Mouse (Mus musculus) c-Kit-positive CD71-negative TER-119-negative erythroid progenitor cells, embryonic 14.5 days (primary cell): Measurements from ENCODE around the gene Bmp3.

Source experiments
- DNase-seq: peaks from one replicate; pipeline ENCODE4 v3.0.0-alpha.2; 2013; ENCODE audit warnings: low read depth

Gene Bmp3

GRCm38 (mm10) chr5:98854264-98854626 is at the start of gene Bmp3:
Gene Bmp3 (plus strand): TSS chr5:98854415.
- DNase-seq, result no peak

- DNase-seq, result no peak
Observed at GRCm38 (mm10) chr5:98804761-98805160, 49.5 kb upstream of the Bmp3 start.

GRCm38 (mm10) chr5:98806492-98806891 is 47.7 kb upstream of the Bmp3 start:
- no peak for DNase-seq

GRCm38 (mm10) chr5:98807022-98807421 is 47.2 kb upstream of the Bmp3 start:
- DNase-seq, result no peak

DNA sequence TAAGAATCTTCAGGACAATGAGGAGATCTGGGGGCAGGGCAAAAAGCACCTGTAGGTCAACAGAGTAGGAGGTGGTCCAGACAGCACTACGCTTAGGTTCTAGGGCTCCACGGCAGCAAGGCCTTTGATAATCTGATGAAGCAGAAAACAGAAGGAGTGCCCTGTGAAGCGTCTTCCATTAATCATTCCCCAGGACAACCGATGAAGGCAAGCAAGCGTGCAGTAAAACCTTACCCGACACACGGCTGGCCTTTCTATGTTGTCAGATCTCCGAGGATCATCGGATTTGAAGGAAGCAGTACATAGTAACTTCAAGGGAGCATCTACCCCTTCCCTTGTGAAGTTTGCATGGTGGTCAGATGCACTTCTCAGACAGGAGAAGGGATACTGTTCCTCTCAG is 46.3 kb upstream of the Bmp3 start:
- DNase-seq, result no peak

DNA sequence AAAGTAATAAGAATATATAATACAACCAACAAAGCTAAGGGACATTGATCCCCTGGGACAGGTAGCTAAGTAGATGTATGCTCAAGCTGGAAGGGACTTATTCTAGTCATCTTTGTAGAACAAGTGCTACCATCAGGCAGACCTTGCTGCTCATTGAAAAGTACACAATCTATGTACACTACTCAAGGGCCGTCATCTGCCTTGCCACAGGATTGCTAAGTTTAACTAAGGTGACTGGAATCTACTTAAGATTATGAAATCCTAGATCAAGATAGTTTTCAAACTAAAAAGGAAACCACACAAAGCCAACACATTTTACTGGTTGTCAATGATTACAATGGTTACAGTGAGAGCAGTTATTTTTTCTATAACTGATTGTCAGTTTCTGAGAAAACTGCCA is 41.8 kb upstream of the Bmp3 start:
- no peak for DNase-seq

- no peak for DNase-seq
Observed at GRCm38 (mm10) chr5:98815269-98815668, 38.9 kb upstream of the Bmp3 start.

GRCm38 (mm10) chr5:98833760-98834159 is 20.5 kb upstream of the Bmp3 start:
- DNase-seq, result no peak

- no peak for DNase-seq
Observed at GRCm38 (mm10) chr5:98834300-98834699, 19.9 kb upstream of the Bmp3 start.

DNA sequence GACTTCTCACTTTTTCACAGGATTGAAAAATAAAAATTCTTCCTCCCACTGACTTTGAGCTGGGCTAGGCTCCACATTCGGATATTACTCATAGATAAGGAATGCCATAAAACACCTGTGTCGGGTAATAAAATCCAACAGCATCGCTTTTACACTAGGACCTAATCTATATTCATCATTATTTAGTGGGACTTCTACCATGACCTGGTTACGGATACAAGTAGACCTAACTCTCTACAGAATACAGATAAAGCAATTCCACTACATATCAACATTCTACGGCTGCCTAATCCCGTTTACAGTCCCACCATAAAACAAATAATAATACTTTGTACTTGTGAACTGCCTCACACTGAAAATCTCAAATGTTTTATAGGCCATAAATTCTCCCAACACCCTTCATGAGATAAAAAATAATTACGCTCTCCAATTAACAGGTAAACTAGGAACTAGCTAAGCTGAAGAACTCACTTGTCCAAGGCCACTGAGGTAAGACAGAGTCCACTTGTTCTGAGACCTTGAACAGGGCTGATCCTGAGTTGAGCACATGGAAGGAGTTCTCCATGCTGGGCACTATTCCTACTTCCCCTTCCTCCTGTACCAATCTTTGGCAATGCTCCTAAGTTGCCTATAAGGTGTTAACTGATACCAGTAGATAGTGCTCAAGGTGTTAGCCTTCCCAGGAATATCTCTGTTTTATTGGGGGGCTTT is 11.5 kb upstream of the Bmp3 start:
- no peak for DNase-seq

DNA sequence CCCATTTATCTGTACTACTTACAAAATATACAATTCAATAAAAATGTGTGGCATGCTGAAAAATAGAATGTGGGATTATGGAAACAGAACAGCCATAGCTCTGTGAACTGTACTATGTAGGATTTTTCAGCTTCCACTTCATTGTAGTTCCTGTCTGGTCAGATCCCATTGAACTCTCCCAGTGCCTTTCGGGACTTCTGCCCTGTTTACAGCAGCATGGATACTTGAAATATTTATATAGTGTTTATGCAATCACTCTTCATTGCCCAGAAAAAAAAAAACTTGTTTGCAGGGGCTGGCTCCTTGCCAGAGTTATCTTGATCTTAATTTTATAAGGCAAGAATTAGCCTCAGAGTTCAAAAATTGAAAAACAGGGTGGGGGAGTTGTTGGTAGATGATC is 9.6 kb upstream of the Bmp3 start:
- DNase-seq, result no peak

DNA sequence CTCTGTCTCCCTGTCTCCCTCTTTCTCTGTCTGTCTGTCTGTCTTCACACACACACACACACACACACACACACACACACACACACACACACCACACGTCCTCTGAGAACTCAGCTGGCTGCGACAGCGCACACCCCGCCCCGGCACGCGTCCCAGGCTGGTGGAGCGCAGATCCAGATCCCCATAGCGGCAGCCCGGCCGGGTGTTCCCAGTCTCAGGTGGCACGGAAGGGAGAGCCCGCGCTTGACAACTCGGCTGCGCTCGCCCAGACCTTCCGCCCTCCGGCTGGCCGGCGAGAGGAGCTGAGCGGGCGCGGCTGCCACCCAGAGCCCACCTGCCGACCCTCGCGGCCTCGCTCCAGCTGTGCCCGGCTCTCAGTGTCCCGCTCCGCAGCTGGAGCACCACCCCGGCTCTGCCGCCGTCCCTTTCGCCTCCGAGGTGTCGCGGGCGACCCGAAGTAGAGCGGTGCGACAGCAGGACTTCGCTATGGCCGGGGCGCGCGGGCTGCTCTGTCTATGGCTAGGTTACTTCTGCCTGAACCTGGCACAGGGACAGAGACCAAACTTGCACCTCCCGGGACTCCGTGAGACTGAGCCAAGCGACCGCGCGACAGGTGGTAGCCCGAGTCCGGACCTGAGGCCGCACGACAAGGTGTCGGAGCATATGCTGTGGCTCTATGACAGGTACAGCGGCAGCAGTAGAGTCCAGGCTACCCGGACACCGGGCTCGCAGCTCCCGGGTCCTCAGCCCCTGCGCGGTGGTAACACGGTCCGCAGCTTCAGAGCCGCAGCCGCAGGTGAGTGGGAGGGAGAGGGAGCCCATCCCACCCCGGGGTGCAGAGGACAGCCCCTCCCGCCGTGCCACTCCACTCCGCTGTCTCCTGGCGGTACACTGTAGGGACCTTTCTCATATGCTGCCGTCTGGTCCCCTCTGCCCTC is 681 bp downstream of the Bmp3 start:
- DNase-seq, result no peak

DNA sequence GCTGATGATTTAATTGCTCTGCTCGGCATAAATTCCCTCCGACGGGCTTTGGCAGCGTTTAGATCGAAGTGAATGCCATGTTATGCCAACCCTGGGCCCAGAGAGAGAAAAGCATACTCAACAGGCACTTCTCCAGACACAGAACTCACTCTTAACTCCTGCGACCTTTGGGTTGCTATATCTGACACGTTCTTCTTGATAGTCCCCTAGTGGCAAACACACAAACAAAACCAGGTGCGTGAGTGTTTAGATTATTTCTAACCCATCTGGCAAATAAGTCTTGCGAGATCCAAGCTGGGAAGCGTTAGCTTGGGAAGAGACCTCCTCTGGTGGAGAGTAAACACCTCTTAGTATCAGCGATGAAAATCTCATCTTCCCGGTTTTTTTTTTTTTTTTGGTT is 1.5 kb downstream of the Bmp3 start:
- no peak for DNase-seq

DNA sequence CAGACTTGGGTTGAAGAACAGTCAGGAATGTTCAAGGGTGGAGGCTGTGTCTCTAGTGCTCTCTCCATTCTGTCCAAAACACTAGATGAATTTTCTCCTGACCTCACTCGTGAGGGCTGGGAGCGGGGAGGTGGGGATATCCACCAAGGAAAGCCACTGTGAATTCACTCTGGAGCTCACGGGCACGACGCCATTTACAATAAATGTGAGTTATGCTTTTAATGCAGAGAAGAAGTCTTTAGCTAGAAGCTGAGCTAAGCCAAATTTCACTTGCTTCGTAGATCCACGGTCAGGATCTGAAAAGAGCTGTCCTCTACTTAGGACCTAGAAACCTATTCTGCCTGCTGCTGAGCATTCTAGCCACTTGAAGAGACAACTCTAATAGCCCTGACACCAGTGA is 2.1 kb downstream of the Bmp3 start:
- DNase-seq, result no peak

DNA sequence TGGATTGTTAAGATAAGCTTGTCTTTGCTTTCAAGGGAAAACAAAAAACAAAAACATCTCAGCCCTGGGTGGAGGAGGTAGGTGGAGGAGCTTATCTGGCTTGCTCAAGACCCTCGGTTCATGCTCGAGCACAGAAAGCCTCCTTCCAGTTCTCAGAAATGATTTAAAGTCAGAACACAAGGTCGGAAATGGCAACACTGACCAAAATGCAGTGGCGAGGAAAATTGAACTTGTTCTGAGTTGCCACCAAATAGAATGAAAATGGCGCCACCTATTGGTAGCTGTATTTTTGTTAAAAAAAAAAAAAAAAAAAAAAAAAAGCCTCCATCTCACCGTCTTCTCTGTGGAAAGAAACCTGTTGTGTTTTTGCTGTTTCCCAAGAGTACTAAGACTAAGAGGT is 9.7 kb downstream of the Bmp3 start:
- DNase-seq, result peak; percentile 17

DNA sequence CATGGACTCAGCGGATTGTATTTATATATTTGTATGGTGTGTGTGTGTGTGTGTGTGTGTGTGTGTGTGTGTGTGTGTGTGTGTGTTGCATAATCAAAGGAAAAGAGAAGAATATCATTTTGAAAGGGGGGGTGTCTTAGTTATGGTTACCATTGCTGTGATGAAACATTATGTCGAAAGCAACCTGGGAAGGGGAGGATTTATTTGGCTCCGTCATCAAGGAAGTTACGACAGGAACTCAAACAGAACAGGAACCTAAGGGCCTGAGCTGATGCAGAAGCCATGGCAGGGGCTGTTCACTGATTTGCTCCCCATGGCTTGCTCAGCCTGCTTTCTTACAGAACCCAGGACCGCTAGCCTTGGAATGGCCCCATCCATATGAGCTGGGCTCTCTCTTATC is 10.9 kb downstream of the Bmp3 start:
- no peak for DNase-seq

DNA sequence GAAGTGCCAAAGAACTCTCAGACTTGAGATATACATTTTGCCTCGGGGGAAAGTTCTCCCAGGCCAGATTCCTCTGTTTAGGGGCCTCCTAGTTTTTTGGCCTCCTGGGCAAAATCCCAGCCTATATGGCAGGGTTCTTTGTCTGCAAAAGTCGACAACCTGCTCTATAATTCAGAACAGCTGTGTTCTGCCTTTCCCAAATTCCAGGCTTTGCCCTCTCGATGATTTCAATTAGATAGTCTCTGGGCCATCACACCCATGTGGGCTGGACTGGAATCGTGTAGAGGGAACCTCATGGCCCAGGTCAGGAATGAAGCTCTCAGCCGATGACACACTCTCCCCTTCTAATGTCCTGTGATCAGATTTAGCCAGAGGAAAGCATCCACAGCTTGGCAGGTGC is 21.8 kb downstream of the Bmp3 start:
- no peak for DNase-seq

DNA sequence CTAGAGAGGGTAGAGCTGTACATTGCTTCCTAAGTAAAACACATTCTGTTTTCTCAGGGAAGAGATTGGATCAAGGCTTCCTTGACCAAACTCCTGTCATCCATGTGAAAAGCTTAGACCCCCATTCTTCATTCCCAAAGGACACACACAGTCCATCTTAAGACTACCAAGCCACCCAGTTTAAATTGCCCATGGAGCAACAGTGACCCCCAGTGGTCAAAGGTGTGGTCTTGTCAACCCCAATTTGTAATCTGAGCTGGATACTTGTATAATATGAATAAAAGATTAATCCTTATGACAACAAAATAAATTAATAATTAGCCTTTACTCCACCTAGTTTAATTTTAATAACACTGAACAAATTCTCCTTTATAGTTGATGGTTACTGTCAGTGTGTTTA is 24.7 kb downstream of the Bmp3 start:
- DNase-seq, result peak; percentile 12

GRCm38 (mm10) chr5:98882096-98882495 is 27.9 kb downstream of the Bmp3 start:
- DNase-seq, result no peak

DNA sequence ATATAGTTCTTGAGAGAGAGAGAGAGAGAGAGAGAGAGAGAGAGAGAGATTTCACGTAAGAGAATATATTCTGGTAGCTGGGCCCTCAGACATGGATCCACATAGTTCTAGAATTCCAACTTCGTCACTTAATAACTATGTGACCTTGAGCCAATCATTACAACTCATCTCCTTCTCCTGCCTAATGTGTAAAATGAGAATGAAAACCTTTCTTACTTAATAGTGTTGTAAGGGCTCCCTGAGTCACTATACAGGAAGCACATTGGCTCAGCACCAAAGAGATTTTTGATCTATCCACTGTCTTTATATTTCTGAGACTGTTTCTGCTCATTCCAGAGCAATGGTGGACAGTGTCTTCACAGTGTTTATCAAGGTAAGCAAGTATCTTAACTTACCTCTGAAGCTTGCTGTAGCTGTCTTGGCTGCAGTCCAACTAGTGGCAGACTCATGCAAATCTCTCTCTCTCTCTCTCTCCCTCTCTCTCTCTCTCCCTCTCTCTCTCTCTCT is 36.4 kb downstream of the Bmp3 start:
- no peak for DNase-seq

DNA sequence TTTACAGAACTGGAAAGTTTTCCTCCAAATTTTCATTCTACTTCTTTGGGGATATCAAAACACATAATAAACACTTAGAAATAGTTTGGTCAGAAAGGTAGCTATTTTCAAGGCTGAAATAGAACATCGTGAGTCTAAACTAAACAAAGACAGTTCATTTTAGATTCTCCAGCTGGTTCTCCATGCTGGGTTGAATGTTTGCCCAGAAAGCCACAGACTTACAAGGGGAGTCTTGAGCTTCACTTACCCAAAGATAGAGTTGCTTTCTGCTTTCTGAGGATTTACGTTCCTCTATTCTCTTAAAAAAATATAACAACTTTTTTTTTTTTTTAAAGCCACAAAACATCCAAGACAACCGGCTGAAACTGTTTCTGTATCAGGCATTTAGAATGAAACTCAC is 40.1 kb downstream of the Bmp3 start:
- DNase-seq, result no peak

- DNase-seq, result no peak
Observed at GRCm38 (mm10) chr5:98897946-98898345, 43.7 kb downstream of the Bmp3 start.

DNA sequence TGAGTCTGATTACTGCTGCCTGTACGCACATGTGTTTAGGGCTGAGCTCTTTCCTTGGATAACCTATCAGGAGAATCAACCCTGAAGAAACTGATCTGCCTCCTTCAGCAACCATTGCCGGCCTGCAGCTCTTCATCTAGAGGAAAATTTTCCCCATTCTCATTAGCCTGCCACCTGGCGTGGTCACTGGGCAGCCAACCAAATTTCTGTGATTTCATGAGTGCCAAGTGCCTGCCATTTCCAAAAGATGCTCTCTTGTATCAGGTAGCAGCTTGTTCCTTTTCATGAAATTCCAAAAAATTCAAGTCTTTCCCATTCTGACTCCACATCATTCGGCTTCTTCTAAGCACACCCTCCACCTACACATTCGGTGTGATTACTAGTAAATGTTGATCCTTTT is 46.7 kb downstream of the Bmp3 start:
- DNase-seq, result no peak
